Mouse (Mus musculus): ENCODE measurements around the gene Fyn. TPM values are rescaled to one million over a fixed set of nuclear protein-coding genes. Genes with fewer than 3 reads are reported as not detected.

Gene Fyn
- total RNA-seq, 2 experiments from 2014 or later, result 128 to 136 TPM

DNA sequence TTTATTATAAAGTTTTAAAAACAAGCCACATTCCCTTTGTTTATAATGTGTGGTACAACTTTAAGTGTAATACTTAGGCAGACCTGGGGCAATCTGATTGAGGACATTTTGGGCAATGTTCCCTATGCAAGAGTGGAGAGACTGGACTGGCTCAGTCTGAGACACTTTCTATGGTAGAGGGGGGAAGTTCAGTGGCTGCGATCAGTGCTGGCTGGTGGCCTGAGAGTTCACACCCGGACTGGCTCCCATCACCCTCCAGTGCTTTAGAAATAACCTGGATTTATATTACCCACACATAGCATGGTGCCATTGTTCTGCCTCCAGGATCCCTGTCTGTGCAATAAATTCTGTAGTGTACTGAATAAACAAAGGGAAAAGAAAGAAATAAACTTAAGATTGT, 243.5 kb downstream of the Fyn start:
- DNase-seq (ENCODE audit: low spot score in 2 of 2), result no peak
- intact Hi-C loops (cut with DNase I), result no loop called here

GRCm38 (mm10) chr10:39612633-39612988, 244.0 kb downstream of the Fyn start, which contains the start of gene Traf3ip2:
Gene Traf3ip2, plus strand, starts transcription at chr10:39612934.
- intact Hi-C loops (cut with DNase I), result no loop called here
- no peak for DNase-seq (ENCODE audit: low spot score in 2 of 2)

- DNase-seq (ENCODE audit: low spot score in 2 of 2), result no peak
- intact Hi-C loops (cut with DNase I), result no loop called here
Observed at GRCm38 (mm10) chr10:39612989-39613831, 244.6 kb downstream of the Fyn start.

GRCm38 (mm10) chr10:39613973-39614372, 245.3 kb downstream of the Fyn start:
- DNase-seq (ENCODE audit: low spot score in 2 of 2), result no peak
- intact Hi-C loops (cut with DNase I), result no loop called here

DNA sequence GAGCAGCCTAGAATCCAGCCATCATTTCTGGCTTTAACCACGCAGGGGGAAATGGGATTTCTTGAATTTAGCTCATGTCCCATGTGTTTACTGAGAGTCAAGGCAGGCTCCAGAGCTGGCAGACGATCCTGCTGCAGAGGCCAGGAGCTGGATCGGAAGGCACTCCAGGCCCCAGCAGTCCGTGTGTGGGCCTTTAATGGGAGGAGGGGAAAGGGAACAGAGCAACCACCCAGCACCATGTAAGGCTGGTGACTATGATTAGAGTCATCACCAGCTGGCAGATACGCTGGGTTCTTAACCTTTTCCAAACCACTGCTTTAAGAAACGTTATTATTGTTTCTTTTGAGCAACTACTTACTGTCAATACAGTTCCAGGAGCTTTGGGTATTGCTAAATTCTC, 246.0 kb downstream of the Fyn start:
- peak; percentile 17 to 28 for DNase-seq (ENCODE audit: low spot score in 2 of 2)
- intact Hi-C loops (cut with DNase I), result no loop called here

Other genes starting within 250 kb of the Fyn start
- gene Fam229b, start 234.9 kb upstream of the Fyn start, total RNA-seq (2021), result 10 to 100 TPM; 15.0 to 16.0 TPM
- gene Tube1, start 234.9 kb upstream of the Fyn start, total RNA-seq (2021), result 1 to 10 TPM; 1.3 to 1.9 TPM
- gene Ccn6, start 205.1 kb upstream of the Fyn start, total RNA-seq (2021), result under 1 TPM; 0.25 to 0.39 TPM
- under 1 TPM; 0.43 to 0.92 TPM for gene Traf3ip2, start 244.1 kb downstream of the Fyn start, total RNA-seq (2021)

All from left cerebral cortex, postnatal 25 days (tissue).